Mouse (Mus musculus) heart, adult 2 months (tissue): Measurements from ENCODE around the gene Parpbp.

Experiments
- CTCF ChIP-seq: fragments of 200-600 bp; IDR thresholded peaks from 2 replicates; pipeline ENCODE4 v1.8.1; 2022; ENCODE audit warnings: antibody characterized with exemption, mild to moderate bottlenecking, moderate library complexity
- EP300 ChIP-seq: fragments of 200-500 bp; IDR thresholded peaks from 2 replicates; pipeline ENCODE4 v1.6.1; 2011; ENCODE audit warnings: low read depth, low read length, control low read depth; ENCODE audit not compliant: insufficient read depth
- POLR2A ChIP-seq: fragments of 200-500 bp; IDR thresholded peaks from 2 replicates; pipeline ENCODE4 v1.6.1; 2011; ENCODE audit warnings: mild to moderate bottlenecking, low read depth, low read length, control low read depth; ENCODE audit not compliant: insufficient read depth

GRCm38 (mm10) chr10:88167438-88168077 lies 20.8 kb upstream of the Parpbp start:
- no peak for TF ChIP-seq POLR2A
- TF ChIP-seq CTCF, result no peak
- TF ChIP-seq EP300, result no peak
